Mouse (Mus musculus) forebrain, postnatal 0 days (tissue): Measurements from ENCODE around the gene Pcca. TPM values are rescaled to one million over a fixed set of nuclear protein-coding genes. Genes with fewer than 3 reads are reported as not detected.

ENCODE experiments used
- ATAC-seq: fragments of 200-750 bp; cut with Nextera tagmentation; 2 replicates; pipeline ENCODE4 v1.8.0; 2017; ENCODE audit warnings: mild to moderate bottlenecking, moderate library complexity
- DNase-seq: peaks from one replicate; pipeline ENCODE4 v3.0.0-alpha.2; 2015
- H3K27ac ChIP-seq: fragments of 300-500 bp; sonication (generic); 2 replicates; pipeline ENCODE4 v1.5.1; 2014; ENCODE audit warnings: low read depth, mild to moderate bottlenecking, antibody characterized with exemption, low read length, moderate library complexity, mixed read lengths
- H3K27me3 ChIP-seq: fragments of 300-500 bp; sonication (generic); 2 replicates; pipeline ENCODE4 v1.6.1; 2014; ENCODE audit warnings: mild to moderate bottlenecking, low read length, mixed read lengths; ENCODE audit not compliant: insufficient read depth
- H3K36me3 ChIP-seq: fragments of 300-500 bp; sonication (generic); 2 replicates; pipeline ENCODE4 v1.6.1; 2014; ENCODE audit warnings: mild to moderate bottlenecking, moderate library complexity; ENCODE audit not compliant: insufficient read depth
- H3K4me1 ChIP-seq: fragments of 300-500 bp; sonication (generic); 2 replicates; pipeline ENCODE4 v1.6.1; 2014; ENCODE audit warnings: antibody characterized with exemption; ENCODE audit not compliant: insufficient read depth
- H3K4me2 ChIP-seq: fragments of 300-500 bp; sonication (generic); 2 replicates; pipeline ENCODE4 v1.6.1; 2014; ENCODE audit warnings: low read depth, mild to moderate bottlenecking, moderate library complexity
- H3K4me3 ChIP-seq: fragments of 300-500 bp; sonication (generic); 2 replicates; pipeline ENCODE4 v1.5.1; 2014; ENCODE audit warnings: low read depth, low read length, mixed read lengths
- H3K9ac ChIP-seq: fragments of 300-500 bp; sonication (generic); 2 replicates; pipeline ENCODE4 v1.6.1; 2014; ENCODE audit warnings: mild to moderate bottlenecking
- H3K9me3 ChIP-seq: fragments of 300-500 bp; sonication (generic); 2 replicates; pipeline ENCODE4 v1.6.1; 2016; ENCODE audit warnings: low read length
- CTCF ChIP-seq: sonication (generic); IDR thresholded peaks from 2 replicates; pipeline ENCODE4 v1.5.1; 2016; ENCODE audit warnings: antibody characterized with exemption, control low read depth, low read depth
- WGBS: fragments of 180-500 bp; shearing (Covaris S2); extraction: QIAGEN DNeasy Blood & Tissue Kit; methylation state at CpG from one replicate; pipeline ENCODE4 v1.1.7; 2014; 5-methylcytosine and 5-hydroxymethylcytosine counted together
- polyA plus RNA-seq: library from polyadenylated mRNA; unstranded; fragments of >200 nt; fragmentation: Nextera tagmentation; extraction: Ambion mirVana; gene quantifications from 2 replicates; pipeline ENCODE4 v1.2.1, GENCODE M21; 2015
- total RNA-seq: library from RNA; depleted of rRNA; stranded (reverse); fragments of >200 nt; gene quantifications from 2 replicates; pipeline ENCODE4 v1.2.3, GENCODE M21; 2014

The Pcca gene
- total and polyA plus RNA-seq, 2 experiments from 2014 or later: 12.4 to 29.4 TPM

DNA sequence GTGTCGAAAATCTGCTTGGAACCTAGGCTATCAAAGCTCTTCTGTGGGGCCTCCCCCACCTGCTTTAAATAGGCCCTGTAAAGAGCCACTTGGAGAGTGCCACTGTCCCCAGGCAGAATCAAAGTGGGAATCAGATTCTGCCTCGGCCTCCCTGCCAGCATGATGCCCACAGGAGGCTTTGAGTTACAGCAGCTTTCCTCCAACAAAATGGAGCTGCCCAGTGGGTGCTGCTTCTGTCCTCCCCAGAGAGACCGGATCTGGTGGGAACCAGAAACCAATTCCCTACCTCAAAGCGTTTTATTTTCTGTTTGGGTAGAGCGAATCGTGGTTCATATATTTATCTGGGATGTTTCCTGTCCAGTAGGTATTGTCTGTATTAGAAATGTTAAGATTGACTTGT, 341.5 kb downstream of the Pcca start:
- Histone ChIP-seq H3K4me2 (no peak overlapping the region), H3K9ac (no peak overlapping the region), H3K4me1 (peaks cover 5% of the 10 kb centered on the region; the same call in 1 of the 2 replicates), H3K27me3 (peaks cover under 1% of the 10 kb centered on the region; the same call in 1 of the 2 replicates), H3K36me3 (no peaks in the 10 kb centered on the region), H3K27ac (peak overlapping the region; percentile 54), H3K4me3 (no peak overlapping the region), H3K9me3 (no peaks in the 10 kb centered on the region)
- WGBS: 43% methylated on average over 6 of the region's 6 CpGs
- ATAC-seq (peak; percentile 25; the same call in 1 of the 2 replicates), DNase-seq (peak; percentile 35)
- no peak for TF ChIP-seq CTCF

GRCm38 (mm10) chr14:122876163-122876562, 342.0 kb downstream of the Pcca start:
- Histone ChIP-seq H3K4me1 (peaks cover 5% of the 10 kb centered on the region; the same call in 1 of the 2 replicates), H3K36me3 (no peaks in the 10 kb centered on the region), H3K27ac (no peak overlapping the region), H3K9me3 (no peaks in the 10 kb centered on the region), H3K4me3 (no peak overlapping the region), H3K9ac (no peak overlapping the region), H3K27me3 (no peaks in the 10 kb centered on the region), H3K4me2 (no peak overlapping the region)
- peak; percentile 98 for TF ChIP-seq CTCF
- peak; percentile 92 for DNase-seq
- peak; percentile 97 for ATAC-seq
- 1% methylated on average over 6 of the region's 6 CpGs for WGBS

- no peak for TF ChIP-seq CTCF
- 65% methylated on average over 7 of the region's 7 CpGs for WGBS
Observed at GRCm38 (mm10) chr14:122876723-122877122, 342.6 kb downstream of the Pcca start.

GRCm38 (mm10) chr14:122877787-122878186, 343.7 kb downstream of the Pcca start:
- Histone ChIP-seq H3K9me3 (no peaks in the 10 kb centered on the region), H3K36me3 (no peaks in the 10 kb centered on the region), H3K27ac (no peak overlapping the region), H3K27me3 (no peaks in the 10 kb centered on the region), H3K4me1 (no peaks in the 10 kb centered on the region), H3K4me2 (no peak overlapping the region), H3K9ac (no peak overlapping the region), H3K4me3 (no peak overlapping the region)
- DNase-seq: no peak
- no peak for ATAC-seq
- TF ChIP-seq CTCF: no peak
- 92% methylated on average over 3 of the region's 3 CpGs for WGBS

More at GRCm38 (mm10) chr14:122876723-122877122, 342.6 kb downstream of the Pcca start:
- Histone ChIP-seq H3K9ac (no peak overlapping the region), H3K9me3 (no peaks in the 10 kb centered on the region), H3K36me3 (no peaks in the 10 kb centered on the region), H3K4me3 (no peak overlapping the region), H3K4me1 (peaks cover 5% of the 10 kb centered on the region; the same call in 1 of the 2 replicates), H3K4me2 (no peak overlapping the region), H3K27me3 (no peaks in the 10 kb centered on the region), H3K27ac (no peak overlapping the region)
- no peak for ATAC-seq
- DNase-seq: no peak

GRCm38 (mm10) chr14:122880291-122880690, 346.2 kb downstream of the Pcca start:
- H3K27me3 ChIP-seq: no peaks in the 10 kb centered on the region
- ATAC-seq (no peak), DNase-seq (no peak)
- WGBS: 67% methylated on average over 7 of the region's 7 CpGs
- H3K4me3 ChIP-seq: no peak overlapping the region
- H3K9me3 ChIP-seq: no peaks in the 10 kb centered on the region
- H3K36me3 ChIP-seq: no peaks in the 10 kb centered on the region
- H3K4me1 ChIP-seq: 0 out of 2 replicates have a peak, but pooled peaks cover 5% of the 10 kb centered on the region
- H3K4me2 ChIP-seq: no peak overlapping the region
- no peak overlapping the region for H3K27ac ChIP-seq
- no peak for TF ChIP-seq CTCF
- no peak overlapping the region for H3K9ac ChIP-seq

- Histone ChIP-seq H3K27ac (no peak overlapping the region), H3K27me3 (no peaks in the 10 kb centered on the region), H3K4me2 (no peak overlapping the region), H3K9ac (no peak overlapping the region), H3K4me3 (no peak overlapping the region), H3K36me3 (no peaks in the 10 kb centered on the region), H3K4me1 (0 out of 2 replicates have a peak, but pooled peaks cover 12% of the 10 kb centered on the region), H3K9me3 (no peaks in the 10 kb centered on the region)
- TF ChIP-seq CTCF: no peak
- WGBS: 67% methylated on average over 2 of the region's 2 CpGs
- ATAC-seq: no peak
- no peak for DNase-seq
Observed at GRCm38 (mm10) chr14:122881699-122882098, 347.6 kb downstream of the Pcca start.

DNA sequence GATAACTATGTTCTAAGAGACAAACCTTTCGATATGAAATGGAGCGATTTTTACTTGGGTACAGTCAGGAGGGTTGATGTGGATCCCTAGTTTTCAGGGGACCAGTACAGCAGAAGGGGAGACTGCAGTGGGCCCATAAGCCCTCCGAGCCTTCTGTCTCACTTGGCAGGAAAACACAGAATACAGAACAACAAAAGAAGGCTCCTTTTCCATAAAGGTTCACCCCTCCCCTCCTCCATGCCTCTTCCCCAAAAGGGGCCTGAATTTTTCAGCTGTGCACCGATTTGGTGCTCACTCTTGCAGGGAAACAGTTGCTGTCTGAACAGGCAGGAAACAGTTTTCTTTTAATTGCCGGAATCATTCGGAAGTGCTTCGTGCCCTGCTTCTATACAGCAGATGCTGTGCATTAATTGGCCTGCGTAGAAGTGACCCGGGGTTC, 348.1 kb downstream of the Pcca start:
- H3K9ac ChIP-seq: no peak overlapping the region
- peak; percentile 25 for ATAC-seq
- 21% methylated on average over 9 of the region's 9 CpGs for WGBS
- TF ChIP-seq CTCF: no peak
- H3K4me1 ChIP-seq: 0 out of 2 replicates have a peak, but pooled peaks cover 12% of the 10 kb centered on the region
- peak; percentile 37 for DNase-seq
- H3K4me2 ChIP-seq: no peak overlapping the region
- H3K27me3 ChIP-seq: no peaks in the 10 kb centered on the region
- H3K36me3 ChIP-seq: no peaks in the 10 kb centered on the region
- H3K9me3 ChIP-seq: no peaks in the 10 kb centered on the region
- H3K4me3 ChIP-seq: no peak overlapping the region
- no peak overlapping the region for H3K27ac ChIP-seq
